Mouse (Mus musculus): ENCODE measurements around the gene Prg4.

The Prg4 gene

GRCm38 (mm10) chr1:150404555-150404954 lies 61.4 kb downstream of the Prg4 start:
- DNase-seq (ENCODE audit: low spot score), result no peak

GRCm38 (mm10) chr1:150403914-150404313 lies 62.1 kb downstream of the Prg4 start:
- no peak for DNase-seq (ENCODE audit: low spot score)

Data from ovary, adult 18-20 months (tissue).